Mouse (Mus musculus): ENCODE results near the gene Arhgef2. TPM values are rescaled to one million over a fixed set of nuclear protein-coding genes. Genes with fewer than 3 reads are reported as not detected.

The Arhgef2 gene
- polyA plus RNA-seq, 1 experiment from 2014 or later: 97.9 TPM

- no peak overlapping the region for H3K4me3 ChIP-seq (replicated peaks)
- ATAC-seq (ENCODE audit: insufficient number of reproducible peaks, low FRiP score, low TSS enrichment, low read depth): no peak
- no peaks in the 10 kb centered on the region for H3K9me3 ChIP-seq (replicated peaks)
- peaks cover 51% of the 10 kb centered on the region for H3K36me3 ChIP-seq
- H3K4me2 ChIP-seq (replicated peaks): no peak overlapping the region
- no peaks in the 10 kb centered on the region for H3K27me3 ChIP-seq
- H3K9ac ChIP-seq: no peak overlapping the region
- peaks cover 45% of the 10 kb centered on the region for H3K4me1 ChIP-seq
- H3K27ac ChIP-seq (replicated peaks): peak overlapping the region; percentile 55; the same call in 1 of the 2 replicates
- 50% methylated on average over 13 of the region's 13 CpGs for WGBS
Measured at GRCm38 (mm10) chr3:88629244-88629643, 23.5 kb downstream of the Arhgef2 start.

GRCm38 (mm10) chr3:88630018-88630417 is 24.3 kb downstream of the Arhgef2 start:
- Histone ChIP-seq H3K4me3 (replicated peaks) (no peak overlapping the region), H3K36me3 (peaks cover 59% of the 10 kb centered on the region), H3K27me3 (no peaks in the 10 kb centered on the region), H3K4me2 (replicated peaks) (no peak overlapping the region), H3K4me1 (peaks cover 37% of the 10 kb centered on the region), H3K9ac (no peak overlapping the region), H3K27ac (replicated peaks) (0 out of 2 replicates have a peak overlapping the region, but pooled peaks have one; percentile 40), H3K9me3 (replicated peaks) (no peaks in the 10 kb centered on the region)
- peak; percentile 47 for ATAC-seq (ENCODE audit: insufficient number of reproducible peaks, low FRiP score, low TSS enrichment, low read depth)
- WGBS: 69% methylated on average over 9 of the region's 9 CpGs

GRCm38 (mm10) chr3:88630849-88631341 is 25.1 kb downstream of the Arhgef2 start:
- Histone ChIP-seq H3K9ac (no peak overlapping the region), H3K27me3 (no peaks in the 10 kb centered on the region), H3K27ac (replicated peaks) (peak overlapping the region; percentile 40), H3K4me2 (replicated peaks) (no peak overlapping the region), H3K9me3 (replicated peaks) (no peaks in the 10 kb centered on the region), H3K36me3 (peaks cover 67% of the 10 kb centered on the region), H3K4me3 (replicated peaks) (no peak overlapping the region), H3K4me1 (peaks cover 29% of the 10 kb centered on the region; the same call in 1 of the 2 replicates)
- WGBS: 71% methylated on average over 6 of the region's 6 CpGs
- no peak for ATAC-seq (ENCODE audit: insufficient number of reproducible peaks, low FRiP score, low TSS enrichment, low read depth)

GRCm38 (mm10) chr3:88631921-88632587 is 26.3 kb downstream of the Arhgef2 start:
- H3K27me3 ChIP-seq: no peaks in the 10 kb centered on the region
- H3K4me3 ChIP-seq (replicated peaks): no peak overlapping the region
- peaks cover 74% of the 10 kb centered on the region for H3K36me3 ChIP-seq
- no peaks in the 10 kb centered on the region for H3K9me3 ChIP-seq (replicated peaks)
- no peak overlapping the region for H3K4me2 ChIP-seq (replicated peaks)
- ATAC-seq (ENCODE audit: insufficient number of reproducible peaks, low FRiP score, low TSS enrichment, low read depth): no peak
- H3K27ac ChIP-seq (replicated peaks): no peak overlapping the region
- H3K4me1 ChIP-seq: 0 out of 2 replicates have a peak, but pooled peaks cover 20% of the 10 kb centered on the region
- 76% methylated on average over 12 of the region's 12 CpGs for WGBS
- no peak overlapping the region for H3K9ac ChIP-seq

GRCm38 (mm10) chr3:88633056-88633455 is 27.3 kb downstream of the Arhgef2 start:
- Histone ChIP-seq H3K9ac (no peak overlapping the region), H3K36me3 (peaks cover 82% of the 10 kb centered on the region), H3K9me3 (replicated peaks) (no peaks in the 10 kb centered on the region), H3K4me3 (replicated peaks) (no peak overlapping the region), H3K4me1 (0 out of 2 replicates have a peak, but pooled peaks cover 20% of the 10 kb centered on the region), H3K27ac (replicated peaks) (no peak overlapping the region), H3K27me3 (no peaks in the 10 kb centered on the region), H3K4me2 (replicated peaks) (no peak overlapping the region)
- WGBS: 90% methylated on average over 10 of the region's 10 CpGs
- no peak for ATAC-seq (ENCODE audit: insufficient number of reproducible peaks, low FRiP score, low TSS enrichment, low read depth)

GRCm38 (mm10) chr3:88635506-88636275 is 29.9 kb downstream of the Arhgef2 start:
- Histone ChIP-seq H3K4me2 (replicated peaks) (no peak overlapping the region), H3K4me1 (0 out of 2 replicates have a peak, but pooled peaks cover 4% of the 10 kb centered on the region), H3K27ac (replicated peaks) (no peak overlapping the region), H3K36me3 (peaks cover 96% of the 10 kb centered on the region), H3K9me3 (replicated peaks) (no peaks in the 10 kb centered on the region), H3K4me3 (replicated peaks) (no peak overlapping the region), H3K27me3 (no peaks in the 10 kb centered on the region), H3K9ac (no peak overlapping the region)
- 90% methylated on average over 19 of the region's 19 CpGs for WGBS
- no peak for ATAC-seq (ENCODE audit: insufficient number of reproducible peaks, low FRiP score, low TSS enrichment, low read depth)

- Histone ChIP-seq H3K27me3 (no peaks in the 10 kb centered on the region), H3K4me1 (0 out of 2 replicates have a peak, but pooled peaks cover 4% of the 10 kb centered on the region), H3K27ac (replicated peaks) (no peak overlapping the region), H3K9me3 (replicated peaks) (no peaks in the 10 kb centered on the region), H3K9ac (no peak overlapping the region), H3K4me2 (replicated peaks) (no peak overlapping the region), H3K4me3 (replicated peaks) (no peak overlapping the region), H3K36me3 (peaks cover 94% of the 10 kb centered on the region)
- no peak for ATAC-seq (ENCODE audit: insufficient number of reproducible peaks, low FRiP score, low TSS enrichment, low read depth)
- WGBS: 86% methylated on average over 8 of the region's 8 CpGs
Measured at GRCm38 (mm10) chr3:88636555-88636986, 30.8 kb downstream of the Arhgef2 start.

GRCm38 (mm10) chr3:88637134-88637533 is 31.4 kb downstream of the Arhgef2 start:
- Histone ChIP-seq H3K27me3 (no peaks in the 10 kb centered on the region), H3K9me3 (replicated peaks) (no peaks in the 10 kb centered on the region), H3K9ac (no peak overlapping the region), H3K4me3 (replicated peaks) (no peak overlapping the region), H3K36me3 (peaks cover 94% of the 10 kb centered on the region), H3K4me2 (replicated peaks) (no peak overlapping the region), H3K27ac (replicated peaks) (no peak overlapping the region; the same call in 1 of the 2 replicates), H3K4me1 (0 out of 2 replicates have a peak, but pooled peaks cover under 1% of the 10 kb centered on the region)
- WGBS: 95% methylated on average over 5 of the region's 5 CpGs
- no peak for ATAC-seq (ENCODE audit: insufficient number of reproducible peaks, low FRiP score, low TSS enrichment, low read depth)

GRCm38 (mm10) chr3:88639239-88639638 is 33.5 kb downstream of the Arhgef2 start:
- no peak overlapping the region for H3K9ac ChIP-seq
- 92% methylated on average over 12 of the region's 12 CpGs for whole genome bisulfite sequencing

GRCm38 (mm10) chr3:88640676-88641075 is 34.9 kb downstream of the Arhgef2 start:
- Histone ChIP-seq H3K9ac (no peak overlapping the region), H3K4me2 (replicated peaks) (no peak overlapping the region), H3K36me3 (peaks cover 93% of the 10 kb centered on the region), H3K9me3 (replicated peaks) (no peaks in the 10 kb centered on the region), H3K4me3 (replicated peaks) (no peak overlapping the region), H3K4me1 (no peaks in the 10 kb centered on the region), H3K27me3 (no peaks in the 10 kb centered on the region), H3K27ac (replicated peaks) (no peak overlapping the region)
- 65% methylated on average over 1 of the region's 1 CpGs for WGBS
- ATAC-seq (ENCODE audit: insufficient number of reproducible peaks, low FRiP score, low TSS enrichment, low read depth): peak; percentile 48; the same call in 1 of the 2 replicates

More at GRCm38 (mm10) chr3:88639239-88639638, 33.5 kb downstream of the Arhgef2 start:
- no peak for ATAC-seq (ENCODE audit: insufficient number of reproducible peaks, low FRiP score, low TSS enrichment, low read depth)
- no peaks in the 10 kb centered on the region for H3K9me3 ChIP-seq (replicated peaks)
- H3K27ac ChIP-seq (replicated peaks): no peak overlapping the region
- H3K4me2 ChIP-seq (replicated peaks): no peak overlapping the region
- H3K36me3 ChIP-seq: peaks cover 94% of the 10 kb centered on the region
- H3K27me3 ChIP-seq: no peaks in the 10 kb centered on the region
- no peak overlapping the region for H3K4me3 ChIP-seq (replicated peaks)
- no peaks in the 10 kb centered on the region for H3K4me1 ChIP-seq

- WGBS: 79% methylated on average over 5 of the region's 5 CpGs
- H3K9ac ChIP-seq: no peak overlapping the region
- no peak overlapping the region for H3K4me3 ChIP-seq (replicated peaks)
- no peak overlapping the region for H3K27ac ChIP-seq (replicated peaks)
- no peaks in the 10 kb centered on the region for H3K27me3 ChIP-seq
- ATAC-seq (ENCODE audit: insufficient number of reproducible peaks, low FRiP score, low TSS enrichment, low read depth): no peak
- H3K4me1 ChIP-seq: 0 out of 2 replicates have a peak, but pooled peaks cover 4% of the 10 kb centered on the region
- no peaks in the 10 kb centered on the region for H3K9me3 ChIP-seq (replicated peaks)
- no peak overlapping the region for H3K4me2 ChIP-seq (replicated peaks)
- H3K36me3 ChIP-seq: peaks cover 95% of the 10 kb centered on the region
Measured at GRCm38 (mm10) chr3:88643078-88643477, 37.3 kb downstream of the Arhgef2 start.

Measured in embryonic facial prominence, embryonic 15.5 days (tissue).